Mouse (Mus musculus): ENCODE data around the gene Thbs4. TPM values are rescaled to one million over a fixed set of nuclear protein-coding genes. Genes with fewer than 3 reads are reported as not detected.

The Thbs4 gene
- polyA plus RNA-seq, 1 experiment from 2014 or later = 0.87 TPM

- no peak for ATAC-seq (ENCODE audit: low FRiP score, low TSS enrichment)
- H3K9ac ChIP-seq (ENCODE audit: low read depth, low read length) = no peak overlapping the region
- H3K4me1 ChIP-seq (ENCODE audit: control insufficient read depth, insufficient read depth, low read length) = no peaks in the 10 kb centered on the region
- H3K36me3 ChIP-seq (ENCODE audit: control insufficient read depth, insufficient read depth, low read length) = no peaks in the 10 kb centered on the region
- no peaks in the 10 kb centered on the region for H3K9me3 ChIP-seq (ENCODE audit: control insufficient read depth, low read length)
- no peak overlapping the region for H3K4me2 ChIP-seq (replicated peaks; ENCODE audit: low read depth, low read length)
- no peak overlapping the region for H3K4me3 ChIP-seq (ENCODE audit: low read length)
- 86% methylated on average over 8 of the region's 8 CpGs for WGBS
- H3K27me3 ChIP-seq (ENCODE audit: control insufficient read depth, insufficient read depth, low read length) = no peaks in the 10 kb centered on the region
- no peak overlapping the region for H3K27ac ChIP-seq (ENCODE audit: low read depth, low read length)
These were observed 40.9 kb downstream of the Thbs4 start for GRCm38 (mm10) chr13:92753676-92754075.

GRCm38 (mm10) chr13:92751726-92752565 lies 42.7 kb downstream of the Thbs4 start:
- Histone ChIP-seq H3K27me3 (ENCODE audit: control insufficient read depth, insufficient read depth, low read length) (no peaks in the 10 kb centered on the region), H3K4me1 (ENCODE audit: control insufficient read depth, insufficient read depth, low read length) (no peaks in the 10 kb centered on the region), H3K4me2 (replicated peaks; ENCODE audit: low read depth, low read length) (no peak overlapping the region), H3K9ac (ENCODE audit: low read depth, low read length) (no peak overlapping the region), H3K9me3 (ENCODE audit: control insufficient read depth, low read length) (no peaks in the 10 kb centered on the region), H3K27ac (ENCODE audit: low read depth, low read length) (no peak overlapping the region), H3K36me3 (ENCODE audit: control insufficient read depth, insufficient read depth, low read length) (no peaks in the 10 kb centered on the region), H3K4me3 (ENCODE audit: low read length) (no peak overlapping the region)
- ATAC-seq (ENCODE audit: low FRiP score, low TSS enrichment) = no peak
- WGBS = 68% methylated on average over 21 of the region's 21 CpGs

DNA sequence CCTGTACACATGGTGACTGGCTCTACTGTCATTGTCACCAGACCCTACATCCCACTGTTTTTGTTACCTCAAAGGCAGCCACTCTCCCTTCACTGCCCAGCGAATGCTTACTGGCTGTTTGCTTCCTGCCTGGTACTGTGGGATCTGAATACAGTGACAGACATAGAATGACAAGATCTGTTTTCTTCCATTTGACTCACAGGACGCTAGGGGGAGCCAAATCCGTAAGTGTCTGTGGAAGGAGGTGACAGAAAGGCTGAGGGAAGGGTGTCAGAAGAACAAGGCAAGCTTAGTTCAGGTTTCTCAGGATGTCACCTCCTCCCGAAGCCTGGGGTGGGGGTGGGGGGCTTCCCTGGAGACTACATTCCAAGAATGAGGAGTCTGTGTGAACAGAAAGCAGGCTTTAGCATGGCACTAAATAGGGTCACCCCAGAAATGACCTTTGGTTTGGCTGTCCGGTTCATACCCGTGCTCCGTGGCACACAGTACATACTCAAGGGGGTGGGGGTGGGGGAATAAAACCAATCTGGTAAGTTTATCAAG lies 43.6 kb downstream of the Thbs4 start:
- Histone ChIP-seq H3K27ac (ENCODE audit: low read depth, low read length) (no peak overlapping the region), H3K9me3 (ENCODE audit: control insufficient read depth, low read length) (no peaks in the 10 kb centered on the region), H3K4me2 (replicated peaks; ENCODE audit: low read depth, low read length) (peak overlapping the region; percentile 17; the same call in 1 of the 2 replicates), H3K9ac (ENCODE audit: low read depth, low read length) (no peak overlapping the region), H3K4me1 (ENCODE audit: control insufficient read depth, insufficient read depth, low read length) (no peaks in the 10 kb centered on the region), H3K36me3 (ENCODE audit: control insufficient read depth, insufficient read depth, low read length) (no peaks in the 10 kb centered on the region), H3K4me3 (ENCODE audit: low read length) (no peak overlapping the region), H3K27me3 (ENCODE audit: control insufficient read depth, insufficient read depth, low read length) (no peaks in the 10 kb centered on the region)
- 16% methylated on average over 7 of the region's 7 CpGs for WGBS
- peak; percentile 63 for ATAC-seq (ENCODE audit: low FRiP score, low TSS enrichment)

DNA sequence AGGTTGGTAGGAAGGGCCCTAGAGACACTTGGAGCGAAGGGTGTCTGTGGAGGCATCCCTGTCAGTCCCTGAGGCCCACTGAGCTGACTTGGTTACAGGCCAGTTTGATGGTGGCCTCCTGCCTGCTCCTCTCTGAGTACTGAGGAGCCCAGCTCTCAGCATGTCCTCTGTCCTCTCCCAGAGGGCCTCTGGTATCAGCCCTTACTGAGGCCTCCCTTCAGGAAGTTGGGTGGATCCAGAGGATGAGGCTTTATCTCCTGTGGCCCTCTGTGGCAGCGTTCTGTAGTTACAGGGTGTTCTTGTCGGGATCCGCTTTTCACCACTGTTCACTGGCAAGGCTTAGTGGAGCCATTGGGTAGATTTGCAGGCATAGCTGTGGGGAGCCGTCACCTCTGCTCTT lies 51.3 kb downstream of the Thbs4 start:
- 86% methylated on average over 5 of the region's 5 CpGs for WGBS
- no peak for ATAC-seq (ENCODE audit: low FRiP score, low TSS enrichment)
- no peaks in the 10 kb centered on the region for H3K4me1 ChIP-seq (ENCODE audit: control insufficient read depth, insufficient read depth, low read length)
- H3K9me3 ChIP-seq (ENCODE audit: control insufficient read depth, low read length) = no peaks in the 10 kb centered on the region
- no peak overlapping the region for H3K27ac ChIP-seq (ENCODE audit: low read depth, low read length)
- H3K27me3 ChIP-seq (ENCODE audit: control insufficient read depth, insufficient read depth, low read length) = no peaks in the 10 kb centered on the region
- no peak overlapping the region for H3K4me3 ChIP-seq (ENCODE audit: low read length)
- H3K4me2 ChIP-seq (replicated peaks; ENCODE audit: low read depth, low read length) = no peak overlapping the region
- H3K36me3 ChIP-seq (ENCODE audit: control insufficient read depth, insufficient read depth, low read length) = no peaks in the 10 kb centered on the region
- H3K9ac ChIP-seq (ENCODE audit: low read depth, low read length) = no peak overlapping the region

DNA sequence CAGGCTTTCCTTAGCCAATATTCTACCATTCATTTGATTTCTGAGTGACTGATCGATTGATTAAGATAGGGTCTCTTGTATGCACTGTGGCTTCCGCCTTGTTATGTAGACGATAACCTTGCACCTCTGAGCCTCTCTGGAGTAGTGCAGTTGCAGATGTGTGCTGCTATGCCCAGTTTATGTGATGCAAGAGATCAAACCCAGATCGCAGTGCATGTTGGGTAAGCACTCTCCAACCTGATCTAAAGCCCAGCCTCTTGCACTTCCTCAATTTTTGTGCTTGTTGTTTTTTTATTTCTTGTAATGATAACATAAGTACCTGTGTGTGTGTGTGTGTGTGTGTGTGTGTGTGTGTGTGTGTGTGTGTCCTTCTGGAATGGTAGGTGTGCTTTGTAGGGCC lies 51.7 kb downstream of the Thbs4 start:
- Histone ChIP-seq H3K9me3 (ENCODE audit: control insufficient read depth, low read length) (no peaks in the 10 kb centered on the region), H3K4me1 (ENCODE audit: control insufficient read depth, insufficient read depth, low read length) (no peaks in the 10 kb centered on the region), H3K27me3 (ENCODE audit: control insufficient read depth, insufficient read depth, low read length) (no peaks in the 10 kb centered on the region), H3K4me3 (ENCODE audit: low read length) (no peak overlapping the region), H3K27ac (ENCODE audit: low read depth, low read length) (no peak overlapping the region), H3K36me3 (ENCODE audit: control insufficient read depth, insufficient read depth, low read length) (no peaks in the 10 kb centered on the region), H3K9ac (ENCODE audit: low read depth, low read length) (no peak overlapping the region), H3K4me2 (replicated peaks; ENCODE audit: low read depth, low read length) (no peak overlapping the region)
- ATAC-seq (ENCODE audit: low FRiP score, low TSS enrichment) = no peak
- 89% methylated on average over 4 of the region's 4 CpGs for WGBS

DNA sequence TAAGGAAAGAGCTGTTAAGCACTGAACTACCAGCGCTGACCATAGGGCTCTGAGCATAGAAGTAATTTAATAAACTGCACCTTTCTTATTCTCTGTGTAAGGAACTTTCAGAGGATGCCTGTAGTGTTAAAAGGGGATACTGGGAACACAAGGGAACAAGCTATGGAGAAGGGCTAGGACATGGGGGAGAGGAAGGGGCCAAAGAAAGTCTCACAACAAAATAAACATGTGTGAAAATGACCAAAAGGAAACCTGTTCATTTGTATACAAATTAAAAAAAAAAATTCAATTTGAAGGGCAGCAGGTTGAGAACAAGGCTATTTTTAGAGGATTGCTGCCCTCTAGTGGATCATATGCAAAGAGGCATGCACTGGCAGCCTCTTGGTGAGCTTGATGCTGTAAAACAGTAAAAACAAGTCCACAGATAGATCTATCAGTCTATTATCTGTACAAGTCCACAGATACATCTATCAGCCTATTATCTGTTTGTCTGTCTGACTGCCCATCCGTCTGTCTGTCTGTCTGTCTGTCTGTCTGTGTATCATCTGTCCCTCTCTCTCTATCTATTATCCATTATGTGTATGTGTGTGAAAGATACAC lies 53.8 kb downstream of the Thbs4 start:
- ATAC-seq (ENCODE audit: low FRiP score, low TSS enrichment) = peak; percentile 58; the same call in 1 of the 2 replicates
- Histone ChIP-seq H3K4me1 (ENCODE audit: control insufficient read depth, insufficient read depth, low read length) (no peaks in the 10 kb centered on the region; the same call in 1 of the 2 replicates), H3K27me3 (ENCODE audit: control insufficient read depth, insufficient read depth, low read length) (no peaks in the 10 kb centered on the region), H3K27ac (ENCODE audit: low read depth, low read length) (no peak overlapping the region), H3K4me3 (ENCODE audit: low read length) (no peak overlapping the region), H3K9ac (ENCODE audit: low read depth, low read length) (no peak overlapping the region), H3K4me2 (replicated peaks; ENCODE audit: low read depth, low read length) (no peak overlapping the region), H3K36me3 (ENCODE audit: control insufficient read depth, insufficient read depth, low read length) (no peaks in the 10 kb centered on the region), H3K9me3 (ENCODE audit: control insufficient read depth, low read length) (no peaks in the 10 kb centered on the region)
- 9% methylated on average over 2 of the region's 2 CpGs for WGBS

- Histone ChIP-seq H3K9ac (ENCODE audit: low read depth, low read length) (no peak overlapping the region), H3K27ac (ENCODE audit: low read depth, low read length) (no peak overlapping the region), H3K27me3 (ENCODE audit: control insufficient read depth, insufficient read depth, low read length) (no peaks in the 10 kb centered on the region), H3K36me3 (ENCODE audit: control insufficient read depth, insufficient read depth, low read length) (no peaks in the 10 kb centered on the region), H3K9me3 (ENCODE audit: control insufficient read depth, low read length) (no peaks in the 10 kb centered on the region), H3K4me3 (ENCODE audit: low read length) (no peak overlapping the region), H3K4me1 (ENCODE audit: control insufficient read depth, insufficient read depth, low read length) (no peaks in the 10 kb centered on the region; the same call in 1 of the 2 replicates), H3K4me2 (replicated peaks; ENCODE audit: low read depth, low read length) (no peak overlapping the region)
- 84% methylated on average over 3 of the region's 3 CpGs for WGBS
- no peak for ATAC-seq (ENCODE audit: low FRiP score, low TSS enrichment)
These were observed 54.8 kb downstream of the Thbs4 start for GRCm38 (mm10) chr13:92739858-92740257.

GRCm38 (mm10) chr13:92738821-92739220 lies 55.8 kb downstream of the Thbs4 start:
- Histone ChIP-seq H3K9ac (ENCODE audit: low read depth, low read length) (no peak overlapping the region), H3K36me3 (ENCODE audit: control insufficient read depth, insufficient read depth, low read length) (no peaks in the 10 kb centered on the region), H3K4me1 (ENCODE audit: control insufficient read depth, insufficient read depth, low read length) (no peaks in the 10 kb centered on the region; the same call in 1 of the 2 replicates), H3K4me2 (replicated peaks; ENCODE audit: low read depth, low read length) (no peak overlapping the region), H3K27ac (ENCODE audit: low read depth, low read length) (no peak overlapping the region), H3K9me3 (ENCODE audit: control insufficient read depth, low read length) (no peaks in the 10 kb centered on the region), H3K4me3 (ENCODE audit: low read length) (no peak overlapping the region), H3K27me3 (ENCODE audit: control insufficient read depth, insufficient read depth, low read length) (no peaks in the 10 kb centered on the region)
- ATAC-seq (ENCODE audit: low FRiP score, low TSS enrichment) = no peak
- WGBS = 80% methylated on average over 3 of the region's 3 CpGs

Measured in kidney, embryonic 14.5 days (tissue).